Mouse (Mus musculus): ENCODE data around the gene Cct7. TPM values are rescaled to one million over a fixed set of nuclear protein-coding genes. Genes with fewer than 3 reads are reported as not detected.

The Cct7 gene
- total RNA-seq, 2 experiments from 2014 or later = 153 to 178 TPM

- DNase-seq = no peak
These were observed 50.3 kb downstream of the Cct7 start for GRCm38 (mm10) chr6:85501571-85502102.

GRCm38 (mm10) chr6:85502103-85502910, 51.0 kb downstream of the Cct7 start:
- no peak for DNase-seq

- DNase-seq = peak in 1 of 2 experiments; percentile 4
These were observed 51.6 kb downstream of the Cct7 start, which contains the start of gene Fbxo41 for GRCm38 (mm10) chr6:85502911-85503250. Fbxo41 (minus strand) TSS chr6:85502994.

GRCm38 (mm10) chr6:85504908-85505307, 53.6 kb downstream of the Cct7 start:
- DNase-seq = no peak

- DNase-seq = no peak
These were observed 57.3 kb downstream of the Cct7 start for GRCm38 (mm10) chr6:85508602-85509001.

GRCm38 (mm10) chr6:85510476-85510875, 59.2 kb downstream of the Cct7 start:
- DNase-seq = peak in 1 of 2 experiments; percentile 20

GRCm38 (mm10) chr6:85511286-85512055, 60.2 kb downstream of the Cct7 start:
- DNase-seq = peak; percentile 18 to 58

GRCm38 (mm10) chr6:85512056-85512440, 60.7 kb downstream of the Cct7 start:
- no peak for DNase-seq

GRCm38 (mm10) chr6:85512577-85513530, 61.5 kb downstream of the Cct7 start:
- no peak for DNase-seq

- DNase-seq = peak in 1 of 2 experiments; percentile 5
These were observed 62.2 kb downstream of the Cct7 start, which contains the start of gene Egr4 for GRCm38 (mm10) chr6:85513531-85513910. Egr4 (minus strand) TSS chr6:85513589.

- DNase-seq = no peak
These were observed 64.6 kb downstream of the Cct7 start for GRCm38 (mm10) chr6:85515941-85516340.

Other genes starting within 250 kb of the Cct7 start
- 1 to 10 TPM; 2.8 to 5.7 TPM for gene Sfxn5, start 118.1 kb upstream of the Cct7 start, total RNA-seq (2021)
- 10 to 100 TPM; 56.3 to 75.5 TPM for gene Rab11fip5, start 76.9 kb upstream of the Cct7 start, total RNA-seq (2021)
- not detected for gene Noto, start 27.6 kb upstream of the Cct7 start, total RNA-seq (2021)
- 10 to 100 TPM; 11.5 to 13.1 TPM for gene Smyd5, start 19.5 kb upstream of the Cct7 start, total RNA-seq (2021)
- gene Pradc1, start 456 bp downstream of the Cct7 start, total RNA-seq (2021) = 10 to 100 TPM in 1 of 2 experiments, 1 to 10 TPM in 1; 9.5 to 14.1 TPM
- gene Fbxo41, start 51.5 kb downstream of the Cct7 start, total RNA-seq (2021) = not detected
- not detected for gene Egr4, start 62.1 kb downstream of the Cct7 start, total RNA-seq (2021)
- 1 to 10 TPM; 1.8 to 2.2 TPM for gene Alms1, start 136.0 kb downstream of the Cct7 start, total RNA-seq (2021)